Mouse (Mus musculus) liver, embryonic 14.5 days (tissue): ENCODE data around the gene Rbl2. TPM values are rescaled to one million over a fixed set of nuclear protein-coding genes. Genes with fewer than 3 reads are reported as not detected.

Experiments
- ATAC-seq: fragments of 200-750 bp; cut with Nextera tagmentation; 2 replicates; pipeline ENCODE4 v1.8.0; 2017; ENCODE audit warnings: moderate number of reproducible peaks, mild to moderate bottlenecking, moderate library complexity; ENCODE audit not compliant: insufficient read depth
- DNase-seq, 3 experiments: peaks; one replicate each; pipeline ENCODE4 v3.0.0-alpha.2; 2012 to 2013; ENCODE audit warnings: low read depth in 3 of 3, low spot score in 3 of 3
- H3K27ac ChIP-seq: fragments of 300-500 bp; sonication (generic); 2 replicates; pipeline ENCODE4 v1.5.1; 2014; ENCODE audit warnings: moderate library complexity, mild to moderate bottlenecking, control low read depth, inconsistent platforms
- H3K27me3 ChIP-seq: fragments of 300-500 bp; sonication (generic); 2 replicates; pipeline ENCODE4 v1.6.1; 2014; ENCODE audit warnings: mild to moderate bottlenecking, low read length, moderate library complexity; ENCODE audit not compliant: control insufficient read depth, insufficient read depth
- H3K36me3 ChIP-seq: fragments of 300-500 bp; sonication (generic); replicated peaks from 2 replicates; pipeline ENCODE4 v1.6.1; 2014; ENCODE audit warnings: low read depth; ENCODE audit not compliant: control insufficient read depth, insufficient read depth
- H3K4me1 ChIP-seq, 2 experiments: fragments of 200-500 bp in 1 of 2; fragments of 300-500 bp in 1 of 2; sonication (generic) in 1 of 2; replicated peaks; 2 replicates each; pipeline ENCODE4 v1.6.1; 2012 to 2014; ENCODE audit warnings: antibody characterized with exemption in 1 of 2, inconsistent platforms in 1 of 2, low read length in 1 of 2; ENCODE audit not compliant: control insufficient read depth in 2 of 2, insufficient read depth in 2 of 2
- H3K4me2 ChIP-seq: fragments of 300-500 bp; sonication (generic); 2 replicates; pipeline ENCODE4 v1.6.1; 2014; ENCODE audit warnings: low read depth, mild to moderate bottlenecking, control low read depth, moderate library complexity
- H3K4me3 ChIP-seq, 2 experiments: fragments of 200-500 bp in 1 of 2; fragments of 300-500 bp in 1 of 2; sonication (generic) in 1 of 2; 2 replicates each; pipeline ENCODE4 v1.5.1; 2012 to 2014; ENCODE audit warnings: low read depth in 2 of 2, low read length in 2 of 2, mild to moderate bottlenecking in 2 of 2, control low read depth in 1 of 2, inconsistent platforms in 1 of 2, moderate library complexity in 1 of 2; ENCODE audit not compliant: insufficient read depth in 1 of 2
- H3K9ac ChIP-seq: fragments of 300-500 bp; sonication (generic); replicated peaks from 2 replicates; pipeline ENCODE4 v1.6.1; 2014; ENCODE audit warnings: mild to moderate bottlenecking, control low read depth, moderate library complexity
- H3K9me3 ChIP-seq: fragments of 300-500 bp; sonication (generic); 2 replicates; pipeline ENCODE4 v1.6.1; 2016; ENCODE audit warnings: low read length, mixed read lengths; ENCODE audit not compliant: control insufficient read depth
- CTCF ChIP-seq: IDR thresholded peaks from 2 replicates; pipeline ENCODE4 v1.5.1; 2016; ENCODE audit warnings: antibody characterized with exemption, low read depth, control low read depth
- EP300 ChIP-seq: IDR thresholded peaks from 2 replicates; pipeline ENCODE4 v1.6.1; 2016; ENCODE audit warnings: antibody characterized with exemption, low read depth
- WGBS: fragments of 180-500 bp; shearing (Covaris S2); extraction: QIAGEN DNeasy Blood & Tissue Kit; methylation state at CpG from one replicate; pipeline ENCODE4 v1.1.7; 2014; ENCODE audit not compliant: insufficient replicate concordance; 5-methylcytosine and 5-hydroxymethylcytosine counted together
- polyA plus RNA-seq, 2 experiments: library from polyadenylated mRNA; depleted of rRNA in 1 of 2; stranded (reverse) in 1 of 2; unstranded in 1 of 2; fragments of >200 nt; fragmentation: Nextera tagmentation in 1 of 2; extraction: Ambion mirVana in 1 of 2; gene quantifications; 2 replicates each; pipeline versions ENCODE4 v1.2.1 to v1.2.3; 2012 to 2014

Rbl2 gene
- polyA plus RNA-seq, 2 experiments, result 4.5 to 4.9 TPM

- ATAC-seq, result no peak
- Histone ChIP-seq H3K36me3 (peaks cover 6% of the 10 kb centered on the region; the same call in 1 of the 2 replicates), H3K9me3 (no peaks in the 10 kb centered on the region), H3K9ac (no peak overlapping the region), H3K4me3 (no peak overlapping the region), H3K27ac (no peak overlapping the region), H3K4me2 (no peak overlapping the region), H3K4me1 (no peaks in the 10 kb centered on the region), H3K27me3 (no peaks in the 10 kb centered on the region)
- no peak for DNase-seq
- TF ChIP-seq EP300 (no peak), CTCF (no peak)
- WGBS, result 58% methylated on average over 8 of the region's 8 CpGs
Observed at GRCm38 (mm10) chr8:91051037-91051436, 18.8 kb upstream of the Rbl2 start.

- Histone ChIP-seq H3K27ac (no peak overlapping the region), H3K27me3 (no peaks in the 10 kb centered on the region), H3K4me1 (no peaks in the 10 kb centered on the region), H3K9ac (no peak overlapping the region), H3K4me3 (no peak overlapping the region), H3K9me3 (no peaks in the 10 kb centered on the region), H3K36me3 (peaks cover 6% of the 10 kb centered on the region; the same call in 1 of the 2 replicates), H3K4me2 (no peak overlapping the region)
- no peak for ATAC-seq
- no peak for TF ChIP-seq CTCF
- no peak for TF ChIP-seq EP300
- WGBS, result 76% methylated on average over 4 of the region's 4 CpGs
- no peak for DNase-seq
Observed at GRCm38 (mm10) chr8:91054418-91054817, 15.4 kb upstream of the Rbl2 start.

- no peaks in the 10 kb centered on the region for H3K27me3 ChIP-seq
- H3K27ac ChIP-seq, result no peak overlapping the region
- no peak overlapping the region for H3K4me3 ChIP-seq
- no peaks in the 10 kb centered on the region for H3K9me3 ChIP-seq
- TF ChIP-seq CTCF (no peak), EP300 (no peak)
- H3K9ac ChIP-seq, result no peak overlapping the region
- WGBS, result 65% methylated on average over 3 of the region's 3 CpGs
- H3K36me3 ChIP-seq, result no peaks in the 10 kb centered on the region
- H3K4me1 ChIP-seq, result peaks cover 0 to 8% of the 10 kb centered on the region in 2 experiments; a peak in 2 of 4 replicates
- no peak for ATAC-seq
- DNase-seq, result no peak
- no peak overlapping the region for H3K4me2 ChIP-seq
Observed at GRCm38 (mm10) chr8:91056848-91057247, 13.0 kb upstream of the Rbl2 start.

- no peak overlapping the region for H3K4me2 ChIP-seq
- H3K9me3 ChIP-seq, result no peaks in the 10 kb centered on the region
- H3K27ac ChIP-seq, result no peak overlapping the region
- H3K4me1 ChIP-seq, result peaks cover 0 to 8% of the 10 kb centered on the region in 2 experiments; a peak in 2 of 4 replicates
- ATAC-seq, result no peak
- no peak for DNase-seq
- H3K9ac ChIP-seq, result no peak overlapping the region
- no peak overlapping the region for H3K4me3 ChIP-seq
- H3K36me3 ChIP-seq, result no peaks in the 10 kb centered on the region
- no peak for TF ChIP-seq EP300
- TF ChIP-seq CTCF, result no peak
- no peaks in the 10 kb centered on the region for H3K27me3 ChIP-seq
Observed at GRCm38 (mm10) chr8:91059086-91059578, 10.7 kb upstream of the Rbl2 start.

- no peak overlapping the region for H3K9ac ChIP-seq
- no peak overlapping the region; the same call in 1 of the 2 replicates for H3K27ac ChIP-seq
- DNase-seq (no peak), ATAC-seq (peak; percentile 33; the same call in 1 of the 2 replicates)
- no peaks in the 10 kb centered on the region for H3K27me3 ChIP-seq
- TF ChIP-seq CTCF, result no peak
- TF ChIP-seq EP300, result no peak
- 67% methylated on average over 7 of the region's 7 CpGs for WGBS
- H3K4me1 ChIP-seq, result peaks cover 0 to 8% of the 10 kb centered on the region in 2 experiments; a peak in 2 of 4 replicates
- H3K9me3 ChIP-seq, result no peaks in the 10 kb centered on the region
- no peaks in the 10 kb centered on the region for H3K36me3 ChIP-seq
- H3K4me2 ChIP-seq, result no peak overlapping the region
- H3K4me3 ChIP-seq, result no peak overlapping the region
Observed at GRCm38 (mm10) chr8:91059884-91060510, 9.9 kb upstream of the Rbl2 start.
